Mouse (Mus musculus): ENCODE data around the gene Lpin2.

The Lpin2 gene

DNA sequence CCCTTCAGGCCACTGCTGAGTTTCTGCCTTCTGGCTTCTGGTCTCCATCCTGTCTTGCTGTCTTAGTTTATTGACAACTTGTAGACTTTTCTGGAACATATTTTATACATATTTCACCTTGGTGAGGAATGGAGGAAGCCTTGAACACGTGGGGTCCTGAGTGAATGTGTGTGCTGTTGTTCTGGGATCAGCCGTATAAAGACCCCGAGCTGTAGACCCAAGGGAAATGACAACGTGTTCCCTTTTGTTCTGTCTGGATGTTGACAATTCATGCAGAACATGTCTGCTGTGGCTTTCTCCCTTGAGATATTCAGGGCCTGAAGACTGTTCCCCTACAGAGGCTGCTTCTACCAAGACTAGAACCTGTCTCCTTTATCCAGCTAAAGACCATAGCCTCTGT, 5.0 kb upstream of the Lpin2 start:
- DNase-seq: no peak

GRCm38 (mm10) chr17:71177949-71178348, 4.4 kb upstream of the Lpin2 start:
- no peak for DNase-seq

DNA sequence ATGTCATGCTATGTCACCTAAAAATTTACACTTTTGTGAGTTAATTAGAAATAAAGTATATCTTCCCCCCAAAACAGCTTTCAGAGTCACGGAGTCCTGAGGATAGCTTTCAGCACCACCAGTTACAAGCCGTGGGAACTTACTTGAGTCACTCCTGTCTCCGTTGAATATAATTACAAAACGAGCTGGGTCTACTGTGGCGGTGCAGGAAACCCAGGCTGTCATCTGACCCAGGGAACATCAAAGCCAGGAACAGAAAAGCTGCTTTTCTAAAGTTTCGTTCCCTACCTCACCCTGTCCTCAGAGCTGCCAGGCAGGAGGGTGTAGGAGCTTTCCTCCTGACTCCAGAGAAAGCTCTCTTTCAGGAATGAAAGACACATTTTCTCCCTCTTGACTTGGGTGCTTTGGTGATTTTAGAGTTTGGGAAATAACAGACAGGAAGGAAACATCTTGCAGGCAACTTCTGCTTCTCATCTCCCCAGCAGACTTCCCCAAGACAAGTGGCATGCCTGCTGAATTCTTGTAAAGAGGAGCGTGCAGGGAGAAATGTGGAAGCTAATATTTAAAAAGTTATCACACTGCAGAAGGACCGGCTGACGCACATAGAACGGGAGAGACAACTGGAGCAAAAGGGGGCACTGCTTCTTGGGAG, 3.7 kb upstream of the Lpin2 start:
- DNase-seq: no peak

DNA sequence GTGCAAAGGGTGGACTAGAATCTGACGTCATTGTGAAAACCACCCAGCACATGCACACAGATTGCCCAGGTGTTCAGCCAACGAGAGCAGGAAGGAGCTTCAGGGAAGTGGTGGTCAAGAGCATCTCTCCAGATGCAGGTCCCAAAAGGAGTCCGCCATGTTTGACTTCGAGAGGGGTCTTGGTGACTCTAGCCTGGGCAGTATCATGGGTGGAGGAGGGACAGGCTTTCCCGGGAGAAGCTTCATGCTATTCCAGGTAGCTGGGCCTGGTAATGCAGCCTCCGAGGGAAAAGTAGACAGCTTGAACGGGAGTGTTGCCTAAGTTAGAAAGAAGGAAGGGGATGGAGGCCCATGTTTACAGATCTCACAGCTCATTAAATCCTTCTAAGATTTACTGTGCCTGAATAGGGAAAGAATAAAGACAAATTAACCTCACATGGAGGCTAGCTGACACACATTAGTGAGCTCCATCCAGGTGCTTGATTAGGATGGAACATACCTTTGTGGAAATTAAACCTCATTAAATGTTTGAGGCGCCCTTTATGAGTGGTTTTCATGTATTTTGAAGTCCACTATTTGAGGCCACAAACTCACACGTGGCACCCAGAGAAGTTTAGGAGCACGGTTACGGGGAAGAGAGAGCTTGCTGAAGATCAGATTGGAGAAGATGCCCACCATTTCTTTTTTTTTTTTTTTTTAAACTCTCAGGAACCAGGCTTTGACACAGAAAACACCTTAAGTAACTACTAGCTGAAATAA, 2.6 kb upstream of the Lpin2 start:
- no peak for DNase-seq

- no peak for DNase-seq
Measured at GRCm38 (mm10) chr17:71180601-71181000, 1.8 kb upstream of the Lpin2 start.

DNA sequence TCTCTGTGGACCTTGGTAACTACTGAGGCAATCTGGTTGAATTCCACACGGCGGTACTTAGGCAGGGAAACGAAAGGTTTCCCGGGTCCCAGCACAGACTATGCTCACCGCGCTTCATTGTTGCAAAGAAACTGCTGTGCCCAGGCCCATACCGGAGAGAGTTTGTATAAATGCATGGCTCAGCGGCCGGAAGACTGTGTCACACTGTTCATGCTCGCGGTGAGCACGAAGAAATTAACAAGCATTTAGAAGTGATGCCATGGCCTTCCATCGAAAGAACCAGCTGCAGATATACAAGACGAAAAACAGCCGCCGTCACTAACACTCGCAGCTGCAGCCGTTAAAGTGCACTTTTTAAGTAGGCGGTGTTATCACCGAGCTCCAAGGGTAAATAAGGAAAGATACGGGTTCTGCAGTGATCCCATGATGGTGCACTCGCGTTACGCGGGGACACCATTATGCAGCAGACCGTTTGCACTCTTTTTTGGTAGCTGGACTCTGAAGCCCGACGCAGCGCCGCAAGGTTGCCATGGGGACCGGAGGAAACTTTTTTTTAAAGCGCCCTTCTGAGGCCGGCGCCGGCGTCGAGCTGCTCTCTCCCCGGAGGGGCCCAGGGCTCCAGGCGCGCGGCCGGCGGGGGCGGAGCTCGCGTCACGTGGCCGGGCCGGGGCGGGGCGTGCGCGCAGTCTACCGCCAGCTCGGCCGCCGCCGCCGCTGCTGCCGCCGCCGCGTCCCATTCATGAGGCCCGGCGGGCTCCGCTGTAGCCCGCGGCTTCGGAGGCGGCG, 704 bp downstream of the Lpin2 start:
- DNase-seq: peak; percentile 95

DNA sequence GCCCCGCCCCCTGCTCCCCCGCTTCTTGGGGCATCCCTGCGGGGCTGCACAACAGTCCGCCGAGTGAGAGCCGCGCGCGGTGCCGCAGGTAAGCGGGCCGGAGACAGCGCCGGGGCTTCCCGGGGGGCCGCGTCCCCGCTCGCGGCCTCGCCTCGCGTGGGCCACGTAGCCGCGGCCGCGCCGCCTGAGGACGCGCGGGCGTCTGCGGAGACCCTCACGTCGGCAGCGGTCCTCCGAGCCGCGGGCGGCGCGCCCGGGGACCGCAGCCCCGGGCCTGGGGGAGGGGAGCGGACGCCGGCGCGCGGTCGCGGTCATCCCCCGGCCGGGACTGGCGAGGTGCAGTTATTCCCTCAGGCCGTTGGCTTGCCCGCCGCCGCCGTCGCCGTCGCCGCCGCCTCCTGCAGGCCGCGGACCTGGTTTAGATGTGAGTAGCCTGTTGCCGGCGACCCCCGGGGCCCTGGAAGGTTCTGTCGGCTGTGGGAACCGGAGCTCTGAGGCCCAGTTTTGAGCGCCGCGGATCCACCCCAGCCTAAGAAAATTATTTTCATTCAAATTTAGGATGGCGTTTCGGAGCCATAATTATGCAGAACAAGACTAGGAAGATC, 1.4 kb downstream of the Lpin2 start:
- peak; percentile 64 for DNase-seq

GRCm38 (mm10) chr17:71184356-71185111, 2.2 kb downstream of the Lpin2 start:
- DNase-seq: peak; percentile 68

DNA sequence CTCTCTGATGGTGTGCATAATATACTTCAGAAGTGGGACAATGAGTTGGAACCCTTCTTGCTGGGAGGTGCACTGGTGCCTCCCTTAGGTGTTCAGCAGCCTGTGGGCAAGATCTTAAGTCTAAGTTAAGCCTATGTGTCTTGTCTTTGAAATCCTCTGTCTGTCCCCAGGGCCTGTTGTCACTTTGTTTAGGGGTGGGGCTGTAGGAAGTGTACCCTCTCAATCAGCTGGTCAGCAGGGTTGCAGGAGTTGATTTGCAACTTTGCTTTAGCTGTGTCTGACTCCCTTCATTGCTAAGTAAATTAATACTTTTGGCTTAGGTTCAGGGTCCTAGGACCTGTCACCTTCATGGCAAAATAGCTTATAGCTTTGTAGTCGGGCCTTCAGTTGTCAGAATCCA, 3.0 kb downstream of the Lpin2 start:
- no peak for DNase-seq

GRCm38 (mm10) chr17:71190589-71190988, 8.2 kb downstream of the Lpin2 start:
- DNase-seq: no peak

- no peak for DNase-seq
Measured at GRCm38 (mm10) chr17:71191063-71191462, 8.7 kb downstream of the Lpin2 start.

DNA sequence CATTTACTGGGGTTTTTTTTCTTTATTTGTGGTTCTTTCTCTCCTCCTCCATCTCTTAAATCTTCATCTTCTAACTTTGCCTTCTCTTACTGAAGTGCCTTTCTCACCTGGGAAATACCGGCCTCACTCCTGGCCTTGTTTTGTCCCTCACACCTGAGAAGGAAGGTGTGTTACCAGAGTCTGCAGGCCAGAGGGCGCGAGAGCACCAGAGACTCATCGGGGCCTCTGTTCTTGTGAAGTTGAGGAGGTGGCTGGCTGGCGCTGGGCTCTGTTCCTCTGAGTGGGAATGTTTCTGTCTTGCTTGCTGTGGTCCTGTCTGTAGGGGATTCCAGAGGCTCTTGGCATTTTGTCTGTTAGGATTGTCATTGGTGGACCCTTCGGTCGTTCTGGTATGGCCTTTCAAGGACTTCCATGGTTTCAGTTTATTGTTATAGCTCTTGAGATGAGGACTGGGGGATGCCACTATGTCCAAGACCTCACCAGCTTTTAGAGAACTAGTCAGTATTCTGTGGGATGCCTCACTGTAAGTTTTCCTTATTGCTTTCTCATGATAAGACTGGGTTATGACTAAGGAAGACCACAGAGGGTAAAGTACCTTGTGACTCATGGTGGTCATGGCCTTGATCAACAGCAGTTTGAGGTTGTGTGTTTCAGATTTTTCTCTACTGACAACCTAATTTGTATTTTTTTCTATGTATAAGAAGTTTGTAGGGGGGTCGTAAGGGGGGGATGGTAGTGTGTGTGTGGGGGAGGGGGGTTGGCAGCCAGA, 9.5 kb downstream of the Lpin2 start:
- no peak for DNase-seq

GRCm38 (mm10) chr17:71193019-71193418, 10.7 kb downstream of the Lpin2 start:
- DNase-seq: no peak

- no peak for DNase-seq
Measured at GRCm38 (mm10) chr17:71193485-71193884, 11.1 kb downstream of the Lpin2 start.

- DNase-seq: no peak
Measured at GRCm38 (mm10) chr17:71194906-71195632, 12.7 kb downstream of the Lpin2 start.

DNA sequence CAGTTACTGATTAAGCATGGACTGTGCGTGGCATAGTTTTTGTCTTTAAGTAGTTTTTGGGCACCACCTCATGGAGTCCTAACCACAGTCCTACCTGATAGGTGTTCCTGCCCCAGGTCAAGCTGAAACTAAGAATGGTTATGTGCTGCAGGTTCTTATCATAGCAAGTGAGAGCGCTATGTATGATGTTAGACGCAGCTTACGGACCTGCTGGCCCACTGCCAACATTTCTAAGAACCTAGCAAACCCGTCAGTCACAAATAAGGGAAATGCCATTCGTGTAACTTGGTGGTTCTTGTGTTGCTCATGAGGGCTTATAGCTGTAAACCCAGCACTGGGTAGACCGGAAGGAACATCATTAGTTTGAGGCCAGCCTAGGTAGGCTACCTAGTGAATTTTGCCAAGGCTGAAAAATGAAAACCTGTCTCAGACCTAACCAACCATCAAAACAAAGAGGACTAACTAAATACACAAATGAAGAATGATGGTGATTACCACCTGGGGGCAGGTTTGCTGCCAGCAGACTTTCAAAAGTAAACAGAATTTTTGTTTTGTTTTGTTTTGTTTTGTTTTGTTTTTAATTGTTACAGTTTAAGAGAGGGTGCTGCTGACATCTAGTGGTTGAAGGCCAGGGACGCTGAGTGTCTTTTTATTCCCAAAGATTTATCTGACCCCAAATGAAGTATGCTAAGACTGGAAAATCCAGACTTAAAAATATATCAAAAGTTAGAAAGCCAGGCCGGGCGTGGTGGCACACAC, 13.5 kb downstream of the Lpin2 start:
- DNase-seq: peak; percentile 49

- DNase-seq: no peak
Measured at GRCm38 (mm10) chr17:71196415-71196814, 14.1 kb downstream of the Lpin2 start.

GRCm38 (mm10) chr17:71199346-71199745, 17.0 kb downstream of the Lpin2 start:
- no peak for DNase-seq

- no peak for DNase-seq
Measured at GRCm38 (mm10) chr17:71202136-71202535, 19.8 kb downstream of the Lpin2 start.

All from liver (tissue).